Mouse (Mus musculus): ENCODE results near the gene Atxn7l1.

DNA sequence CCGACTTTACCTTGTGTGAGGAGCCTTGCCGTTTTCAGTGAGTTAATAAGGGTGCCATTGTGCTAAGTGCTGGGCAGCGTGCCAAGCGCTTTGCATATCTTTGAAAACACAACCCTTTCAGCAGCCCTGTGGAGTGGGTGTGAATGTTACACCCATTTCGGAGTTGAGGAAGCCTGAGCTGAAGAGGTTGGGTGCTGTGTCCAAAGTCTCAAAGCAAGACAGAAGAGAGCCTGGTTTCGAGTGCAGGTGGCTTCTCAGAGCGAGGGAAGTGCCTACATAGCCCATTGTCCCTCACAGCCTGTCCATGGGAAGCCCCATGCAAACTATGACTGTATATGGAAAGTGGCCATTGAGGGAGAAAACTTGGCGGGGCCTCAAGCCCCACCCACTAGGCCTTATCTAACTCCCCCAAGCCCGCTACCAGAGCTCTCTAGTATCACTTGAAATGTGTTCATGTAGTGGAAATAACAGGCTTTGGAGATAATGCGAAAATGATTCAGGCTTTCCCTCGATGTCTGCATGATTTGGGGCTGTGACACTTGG is 73.1 kb downstream of the Atxn7l1 start:
- no peak for TF ChIP-seq POLR2A (IDR thresholded peaks at IDR 0.05; ENCODE audit: control insufficient read depth, low read depth, low read length)
- TF ChIP-seq CTCF (IDR thresholded peaks at IDR 0.05; ENCODE audit: control insufficient read depth, insufficient read depth, insufficient replicate concordance, low read depth, low read length), result no peak
